Mouse (Mus musculus) ovary, postnatal 36 days (tissue): Measurements from ENCODE around the gene Pdgfra.

Experiments used
- DNase-seq: peaks from one replicate; pipeline ENCODE4 v3.0.0; 2022; ENCODE audit warnings: low spot score, mixed read lengths

Pdgfra gene

GRCm38 (mm10) chr5:75214520-75214919 is 62.4 kb downstream of the Pdgfra start:
- DNase-seq: no peak

- no peak for DNase-seq
Observed at GRCm38 (mm10) chr5:75214929-75215328, 62.8 kb downstream of the Pdgfra start.

GRCm38 (mm10) chr5:75215678-75216256 is 63.7 kb downstream of the Pdgfra start:
- no peak for DNase-seq

GRCm38 (mm10) chr5:75221610-75222009 is 69.5 kb downstream of the Pdgfra start:
- no peak for DNase-seq

- DNase-seq: no peak
Observed at GRCm38 (mm10) chr5:75222491-75223265, 70.6 kb downstream of the Pdgfra start.

GRCm38 (mm10) chr5:75238363-75238762 is 86.3 kb downstream of the Pdgfra start:
- DNase-seq: no peak

GRCm38 (mm10) chr5:75238928-75239777 is 87.1 kb downstream of the Pdgfra start:
- DNase-seq: no peak

- no peak for DNase-seq
Observed at GRCm38 (mm10) chr5:75247070-75247740, 95.1 kb downstream of the Pdgfra start.
